Mouse (Mus musculus) layer of hippocampus, postnatal 36 days (tissue): ENCODE results near the gene Man2a2. TPM values are rescaled to one million over a fixed set of nuclear protein-coding genes. Genes with fewer than 3 reads are reported as not detected.

ENCODE experiments used
- DNase-seq, 2 experiments: peaks; one replicate each; pipeline ENCODE4 v3.0.0; 2022
- total RNA-seq, 2 experiments: library from RNA; stranded (reverse); gene quantifications; 2 replicates each; pipeline ENCODE4 v1.2.3; 2021

The Man2a2 gene
- total RNA-seq: 100 to 1,000 TPM; 144 to 156 TPM

DNA sequence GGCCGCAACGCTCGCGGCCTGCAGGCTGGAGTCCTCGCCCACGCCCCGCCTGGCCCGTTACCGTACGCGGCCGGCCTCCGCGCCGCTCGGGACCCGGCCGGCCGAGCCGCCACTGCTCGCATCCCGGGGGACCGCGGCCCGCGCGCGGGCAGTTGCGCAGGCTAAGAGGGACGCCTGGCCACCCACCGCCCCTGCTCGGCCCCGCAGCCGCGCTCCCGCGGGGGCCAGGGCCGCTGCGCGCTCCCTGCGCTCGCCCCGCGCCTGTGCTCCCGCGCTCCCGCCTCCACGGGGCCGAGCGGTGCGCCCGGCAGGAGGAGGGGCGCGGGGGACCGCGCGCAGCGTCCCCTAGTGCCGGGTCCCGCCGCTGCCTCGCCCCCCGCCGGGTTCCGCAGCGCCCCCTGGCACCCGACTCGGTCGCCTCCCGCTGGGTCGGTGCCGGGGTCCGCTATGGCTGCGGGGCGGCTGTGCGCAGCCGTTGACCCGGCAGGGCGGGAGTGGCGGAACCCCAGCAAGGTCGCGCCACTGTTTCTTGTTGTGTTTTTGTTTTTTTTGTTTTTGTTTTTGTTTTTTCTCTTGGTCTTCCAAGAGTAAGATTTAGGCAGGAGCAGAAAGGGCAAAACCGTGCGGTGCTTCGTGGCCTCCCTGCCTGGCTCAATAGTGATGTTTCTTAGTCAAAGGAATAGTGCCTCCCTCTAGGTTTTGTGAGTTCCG, at the start of gene Man2a2:
Man2a2 (minus strand) TSS at position 335 of the 711 bp plus-strand sequence.
- DNase-seq: peak; percentile 83 to 84

DNA sequence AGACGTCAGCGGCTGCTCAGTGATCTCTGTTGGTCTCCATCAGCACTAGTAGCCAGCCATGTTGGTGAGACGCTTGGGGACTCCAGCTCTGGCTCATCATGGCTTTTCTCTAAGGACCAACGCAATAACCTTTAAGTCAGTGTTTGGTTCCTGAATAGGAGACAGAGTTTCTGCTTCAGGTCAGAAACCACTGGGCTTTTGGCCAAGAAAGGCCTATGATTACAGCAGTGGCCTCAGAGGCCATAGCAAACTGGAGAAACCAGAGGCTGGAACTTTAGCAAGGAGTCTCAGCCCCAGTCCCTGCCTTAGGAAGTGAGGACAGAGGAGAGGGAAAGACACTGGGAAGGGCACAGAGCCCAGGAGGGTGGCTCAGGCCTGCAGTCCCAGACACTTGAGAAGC, 49.4 kb upstream of the Man2a2 start:
- no peak for DNase-seq

DNA sequence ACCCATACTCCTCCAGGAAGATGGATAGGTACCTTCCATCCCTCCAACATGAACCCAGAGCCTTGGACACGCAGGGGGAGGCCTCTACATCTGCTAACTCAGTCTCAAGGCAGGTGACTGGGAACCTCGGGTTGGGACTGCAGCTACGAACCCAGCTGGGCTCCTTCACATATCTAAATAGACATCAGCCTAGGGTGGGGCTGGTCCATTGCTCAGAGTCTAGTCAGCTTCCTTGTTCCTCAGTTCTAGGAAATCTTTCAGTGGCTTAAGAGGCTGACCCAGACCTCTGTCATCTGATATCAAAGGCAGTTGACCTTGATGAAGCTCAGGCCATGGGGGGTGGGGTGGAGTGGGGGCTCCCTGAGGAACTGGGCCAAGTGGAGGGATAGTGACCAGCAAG, 48.1 kb upstream of the Man2a2 start:
- DNase-seq: no peak

DNA sequence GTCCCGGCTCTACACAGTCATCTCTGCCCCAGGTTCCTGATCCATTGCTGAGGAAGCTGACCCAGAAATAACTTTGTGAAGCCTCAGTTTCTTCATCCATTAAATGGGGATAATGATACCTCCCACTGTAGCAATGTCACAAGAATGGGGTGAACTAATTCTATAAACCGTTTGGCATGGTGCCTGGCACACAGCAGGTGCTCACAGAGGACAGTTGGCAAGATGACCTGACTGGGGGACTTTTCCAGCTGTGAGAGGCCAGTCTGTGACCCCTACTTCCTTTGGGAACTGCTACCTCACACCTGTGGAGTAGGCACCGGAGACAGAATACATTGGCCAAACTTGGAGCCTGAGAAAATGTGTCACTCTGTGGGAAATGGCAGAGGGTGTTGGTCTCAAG, 46.9 kb upstream of the Man2a2 start:
- DNase-seq: no peak

DNA sequence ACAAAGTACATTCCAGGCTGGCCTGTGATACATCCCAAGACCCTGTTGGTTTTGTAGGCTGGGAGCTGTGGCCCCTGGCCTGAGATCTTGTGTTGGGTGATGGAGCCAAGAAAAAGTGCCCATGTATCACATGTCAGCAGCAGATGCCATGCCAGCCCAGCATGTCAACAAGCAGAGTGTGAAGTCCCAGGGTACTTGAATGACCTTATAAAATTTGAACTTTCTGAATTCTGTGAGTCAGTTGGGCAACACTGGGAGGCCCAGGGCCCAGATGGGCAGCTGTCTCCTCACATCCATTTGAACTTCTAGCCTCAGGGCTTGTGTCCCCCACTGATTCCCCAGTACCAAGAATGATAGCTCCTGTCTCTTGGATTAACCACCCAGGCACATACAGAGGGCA, 46.4 kb upstream of the Man2a2 start:
- DNase-seq: no peak

DNA sequence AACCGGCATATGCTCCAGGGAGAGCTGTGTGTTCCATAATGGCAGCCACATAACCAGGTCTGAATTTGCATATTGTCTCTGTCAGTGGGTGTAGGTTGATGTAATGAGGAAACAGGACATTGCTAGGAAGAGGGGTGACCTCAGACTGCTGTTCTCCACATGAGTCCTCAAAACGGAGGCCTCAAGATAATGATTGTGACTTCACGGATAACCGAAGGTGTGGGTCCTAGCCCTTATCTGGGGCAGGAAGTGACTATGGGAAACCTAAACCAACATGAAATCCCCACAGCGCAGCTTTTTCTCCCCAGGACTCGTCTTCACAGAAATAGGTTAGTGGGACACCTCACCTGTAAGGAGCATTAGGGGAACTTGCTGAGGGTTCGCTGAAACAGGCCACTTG, 45.8 kb upstream of the Man2a2 start:
- DNase-seq: no peak

DNA sequence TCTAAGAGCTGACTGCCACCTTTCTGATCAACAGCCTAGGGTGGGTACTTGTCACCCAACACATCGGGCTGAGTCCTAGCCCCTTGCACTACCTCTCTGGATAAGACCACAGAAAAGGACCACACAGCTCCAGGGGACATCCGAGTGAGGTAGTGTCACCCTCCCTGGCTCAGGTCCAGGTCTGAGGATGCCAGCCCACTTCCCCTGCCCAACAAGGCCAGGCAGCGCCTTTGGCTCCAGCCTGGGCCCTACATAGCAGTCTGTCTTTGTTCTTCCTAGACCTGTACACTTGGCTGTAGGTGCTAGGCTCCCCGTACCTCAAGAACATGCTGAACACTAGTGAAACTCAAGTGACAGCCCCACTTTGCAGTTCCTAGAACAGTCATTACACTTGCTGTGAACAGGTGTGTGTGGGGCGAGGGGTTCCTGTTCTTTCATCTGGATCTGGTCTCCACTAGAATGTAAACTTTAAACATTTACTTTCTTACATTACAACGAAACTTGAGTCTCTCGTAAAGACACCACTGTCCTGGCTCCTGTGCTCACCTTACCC, 43.2 kb upstream of the Man2a2 start:
- no peak for DNase-seq

DNA sequence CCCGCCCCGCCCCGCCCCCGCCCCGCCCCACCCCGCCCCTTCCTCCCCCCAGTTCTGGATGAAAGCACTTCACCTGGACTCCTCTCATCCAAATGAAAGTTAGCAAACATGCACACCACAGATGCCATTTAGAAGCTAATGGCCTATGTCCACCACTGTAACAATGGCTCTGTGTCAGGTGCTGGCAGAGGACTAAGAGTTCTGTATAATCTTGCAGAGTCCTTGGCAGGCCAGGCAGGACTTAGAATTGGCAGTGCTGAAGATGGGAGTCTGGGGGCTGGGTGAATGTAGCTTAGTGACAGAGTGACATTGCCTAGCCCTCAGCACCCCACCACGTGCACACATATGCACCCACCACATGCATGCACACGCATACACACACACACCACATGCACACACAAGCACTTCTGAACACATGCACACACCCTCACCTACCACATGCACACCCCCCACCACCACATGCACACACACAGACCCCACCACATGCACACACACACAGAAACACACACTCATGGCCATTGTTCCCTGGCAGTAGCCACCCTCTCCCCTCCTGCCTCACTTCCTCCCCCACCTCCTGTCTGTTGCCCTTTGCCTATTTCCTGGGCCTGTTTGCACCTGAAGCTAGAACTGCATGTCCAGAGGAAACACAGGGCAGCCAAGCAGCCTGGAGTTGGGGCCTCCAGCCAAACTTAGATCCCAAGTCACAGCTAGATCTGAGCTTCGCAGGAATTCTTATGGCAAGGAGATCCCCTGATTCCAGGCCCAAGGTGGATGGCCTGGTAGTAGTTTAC, 42.5 kb upstream of the Man2a2 start:
- DNase-seq: no peak

DNA sequence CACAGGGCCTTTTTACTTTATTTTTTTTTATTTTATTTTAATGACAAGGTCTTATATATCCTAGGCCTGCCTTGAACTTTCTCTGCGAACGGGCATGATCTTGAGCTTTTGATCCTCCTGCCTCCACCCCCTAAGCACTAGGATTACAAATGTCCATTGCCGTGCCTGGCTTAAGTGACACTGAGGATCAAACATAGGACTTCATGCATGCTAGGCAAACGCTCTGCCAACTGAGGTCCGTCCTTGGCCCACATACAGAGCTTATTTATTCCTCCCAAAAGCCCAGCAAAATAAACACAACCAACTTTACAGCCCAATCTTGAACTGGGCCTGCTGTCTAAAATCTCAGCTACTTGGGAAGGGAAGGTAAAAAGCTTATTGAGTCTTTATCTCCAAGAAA, 41.6 kb upstream of the Man2a2 start:
- DNase-seq: no peak

DNA sequence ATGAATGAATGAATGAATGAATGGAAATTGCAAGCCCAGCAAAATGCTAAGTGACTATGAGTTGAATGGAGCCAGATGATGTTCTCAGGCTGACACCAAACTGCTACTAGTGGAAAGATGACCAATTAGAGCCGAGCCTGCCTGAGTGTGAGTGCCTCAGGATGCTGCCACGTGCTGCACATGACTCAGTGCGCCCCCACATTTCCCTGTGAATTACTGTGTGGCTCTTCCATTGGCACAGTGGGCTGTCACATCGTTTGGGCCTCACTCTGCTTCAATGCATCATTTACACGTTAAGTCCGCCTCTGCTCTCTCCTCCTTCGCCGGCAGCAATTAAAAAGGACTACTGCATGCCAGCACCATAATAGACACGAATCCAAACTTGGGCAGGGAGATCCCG, 41.1 kb upstream of the Man2a2 start:
- DNase-seq: peak; percentile 40 to 48

DNA sequence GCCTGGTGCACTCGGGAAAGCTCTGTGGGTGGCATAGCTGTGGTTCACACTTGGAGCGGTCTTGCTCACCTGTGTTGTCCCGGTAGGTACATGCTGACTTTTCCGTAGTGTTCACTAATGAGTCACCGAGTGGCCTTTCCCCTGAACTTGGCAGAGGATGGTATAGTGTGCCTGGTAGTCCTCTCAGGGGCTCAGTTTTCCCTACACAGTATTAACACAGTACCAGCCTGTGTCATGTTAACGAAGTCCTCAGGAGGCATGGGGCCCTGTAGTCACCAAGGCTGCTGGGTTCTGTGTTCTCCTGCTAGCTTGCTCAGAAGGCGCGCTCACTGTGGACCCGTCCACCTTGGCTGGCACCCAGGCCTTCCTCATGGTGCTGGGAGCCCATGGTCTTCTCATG, 39.2 kb upstream of the Man2a2 start:
- no peak for DNase-seq

DNA sequence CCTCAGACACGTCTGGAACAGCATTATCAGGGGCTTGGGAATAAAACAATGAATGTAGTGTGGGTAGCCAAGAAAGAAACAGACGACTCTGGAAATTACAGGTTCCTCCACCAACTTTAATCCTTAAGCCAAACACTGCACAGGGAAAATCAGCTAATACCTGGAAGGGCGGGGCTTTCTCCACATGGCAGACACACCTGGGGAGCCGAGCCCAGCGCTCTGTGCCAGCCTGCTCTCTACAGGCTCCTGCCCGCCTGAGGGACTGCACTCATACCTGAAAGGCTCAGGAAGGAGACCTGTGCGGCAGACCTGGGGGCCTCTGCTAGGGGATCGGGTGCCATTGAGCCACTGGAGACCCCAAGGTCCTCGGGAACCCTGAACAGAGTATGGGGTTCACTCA, 36.5 kb upstream of the Man2a2 start:
- no peak for DNase-seq

DNA sequence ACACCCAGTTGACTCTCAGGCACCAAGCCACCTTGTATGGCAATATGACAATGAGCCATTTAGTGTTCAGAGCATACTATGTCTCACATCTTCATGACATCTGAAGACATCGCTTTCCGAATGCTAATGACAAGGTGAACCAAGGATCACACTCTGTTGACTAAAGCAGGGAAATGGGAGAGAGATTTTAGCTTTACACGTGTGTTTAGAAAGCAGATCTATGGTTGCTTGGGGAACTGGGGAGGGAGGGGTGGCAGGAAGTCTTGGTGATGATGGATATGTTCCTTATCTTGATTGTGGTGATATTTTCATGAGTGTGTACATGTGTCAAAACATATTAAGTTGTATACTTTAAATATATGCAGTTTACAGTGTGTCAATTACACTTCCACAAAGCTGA, 35.0 kb upstream of the Man2a2 start:
- no peak for DNase-seq

DNA sequence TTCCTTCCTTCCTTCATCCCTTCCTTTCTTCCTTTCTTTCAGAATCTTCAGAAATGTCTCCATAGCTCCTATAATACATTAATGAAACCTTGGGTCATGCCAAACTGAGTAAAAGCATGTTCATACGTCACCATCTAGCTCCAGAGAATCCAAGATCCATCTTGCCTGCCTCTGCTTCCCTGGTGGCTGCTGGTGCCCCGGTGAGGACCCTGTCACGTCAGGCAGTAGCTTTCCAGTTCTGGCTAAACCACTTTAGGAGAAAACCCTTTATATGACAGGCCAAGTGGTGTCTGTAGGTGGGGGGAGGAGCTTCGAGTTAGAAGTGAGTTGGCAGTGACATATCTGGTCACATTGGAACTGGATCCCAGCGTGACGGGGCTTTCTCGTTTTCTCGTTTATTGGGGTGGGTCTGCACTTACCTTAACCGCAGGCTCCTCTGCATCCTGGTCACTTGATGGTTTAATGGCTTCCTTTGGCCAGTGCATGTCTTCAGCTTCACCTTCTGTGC, 34.1 kb upstream of the Man2a2 start, which contains the start of gene Furin:
Furin (minus strand) TSS at position 249 of the 508 bp plus-strand sequence.
- no peak for DNase-seq

DNA sequence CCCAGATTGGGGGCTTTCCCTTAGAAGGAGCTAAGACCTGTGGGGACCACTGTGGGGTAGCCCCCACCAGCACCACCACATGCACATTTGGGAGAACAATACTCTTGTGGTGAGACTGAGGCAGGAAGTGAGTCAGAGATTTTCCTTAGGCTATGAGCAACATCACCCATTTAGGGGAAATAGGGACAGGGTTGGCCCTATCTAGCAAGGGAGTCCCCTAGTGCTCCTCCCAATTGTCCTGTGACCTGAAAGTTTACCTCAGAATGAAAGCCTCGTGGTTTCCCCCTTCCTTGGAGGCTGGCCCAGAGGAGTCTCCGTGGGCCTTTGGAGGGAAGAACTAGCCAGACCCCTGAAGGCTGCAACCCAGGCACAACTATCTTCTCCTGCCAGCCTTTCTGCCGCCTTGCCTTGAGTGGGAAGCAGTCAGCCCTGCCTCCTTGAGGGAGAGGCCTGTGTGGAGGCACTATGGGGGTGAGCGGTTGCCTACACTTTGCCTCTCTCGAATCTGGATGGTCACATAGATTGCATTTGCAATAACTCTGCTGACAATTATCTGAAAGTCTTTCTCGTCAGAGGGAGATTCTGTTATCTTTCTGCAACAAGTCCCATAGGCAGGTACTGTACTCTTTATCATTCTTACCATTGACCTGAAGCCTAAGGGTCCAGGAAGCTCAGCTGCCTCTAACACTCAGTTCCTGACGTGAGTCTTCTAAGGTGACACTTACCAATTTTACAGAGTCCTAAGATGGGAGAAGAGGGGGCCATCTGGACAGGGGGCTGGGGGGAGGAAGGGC, 33.1 kb upstream of the Man2a2 start:
- DNase-seq: no peak

DNA sequence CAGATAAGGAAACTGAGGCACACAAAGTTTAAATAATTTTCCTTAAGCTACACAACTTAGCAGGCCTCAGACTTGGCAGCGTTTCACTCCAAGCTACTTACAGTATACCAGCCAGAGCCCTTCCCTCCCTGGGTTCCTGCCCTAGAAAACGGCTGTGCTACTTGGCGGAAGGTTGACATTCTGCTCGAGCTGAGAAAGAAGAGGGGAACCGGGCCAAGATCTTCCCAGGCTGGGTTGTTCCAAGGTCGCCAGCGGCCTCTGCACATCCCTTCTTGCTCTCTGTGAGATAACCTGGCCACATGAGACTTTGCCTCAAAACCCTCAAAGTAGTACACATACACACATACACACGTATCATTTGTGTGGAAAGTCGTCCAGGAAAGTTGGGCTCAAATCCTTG, 32.4 kb upstream of the Man2a2 start:
- DNase-seq: peak in 1 of 2 experiments; percentile 41

DNA sequence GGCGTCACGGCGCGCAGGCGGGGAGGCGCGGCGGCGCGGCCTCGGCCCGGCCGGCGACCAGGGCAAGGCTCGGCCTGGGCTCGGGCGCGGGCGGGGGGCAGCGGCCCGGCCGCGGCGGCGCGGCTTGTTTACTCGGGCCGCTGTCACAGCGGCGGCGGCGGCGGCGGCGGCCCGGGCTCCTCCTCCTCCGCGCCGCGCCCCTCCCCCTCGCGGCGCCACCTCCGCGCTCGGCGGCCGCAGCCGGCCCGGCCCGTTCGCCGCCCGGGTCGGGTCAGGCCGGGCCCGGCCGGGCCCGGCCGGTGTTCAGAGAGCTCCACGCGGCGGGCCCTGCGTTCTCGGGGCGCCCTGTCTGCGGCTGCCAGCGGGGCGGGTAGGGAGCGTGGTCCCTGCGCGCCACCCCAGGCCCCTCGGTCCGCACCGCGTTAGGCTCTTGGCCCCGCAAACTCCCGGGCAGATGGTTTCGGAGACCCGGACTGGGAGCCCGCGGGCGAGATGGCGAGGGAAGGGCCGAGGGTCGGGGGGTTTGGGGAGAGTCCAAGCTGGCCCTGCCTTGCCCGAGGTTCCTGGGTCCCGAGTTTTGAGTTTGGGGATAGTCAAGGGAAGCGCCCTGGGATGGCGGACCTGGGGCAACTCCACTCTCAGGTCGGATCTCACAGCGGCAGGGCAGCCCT, 31.6 kb upstream of the Man2a2 start:
- peak in 1 of 2 experiments; percentile 40 for DNase-seq

DNA sequence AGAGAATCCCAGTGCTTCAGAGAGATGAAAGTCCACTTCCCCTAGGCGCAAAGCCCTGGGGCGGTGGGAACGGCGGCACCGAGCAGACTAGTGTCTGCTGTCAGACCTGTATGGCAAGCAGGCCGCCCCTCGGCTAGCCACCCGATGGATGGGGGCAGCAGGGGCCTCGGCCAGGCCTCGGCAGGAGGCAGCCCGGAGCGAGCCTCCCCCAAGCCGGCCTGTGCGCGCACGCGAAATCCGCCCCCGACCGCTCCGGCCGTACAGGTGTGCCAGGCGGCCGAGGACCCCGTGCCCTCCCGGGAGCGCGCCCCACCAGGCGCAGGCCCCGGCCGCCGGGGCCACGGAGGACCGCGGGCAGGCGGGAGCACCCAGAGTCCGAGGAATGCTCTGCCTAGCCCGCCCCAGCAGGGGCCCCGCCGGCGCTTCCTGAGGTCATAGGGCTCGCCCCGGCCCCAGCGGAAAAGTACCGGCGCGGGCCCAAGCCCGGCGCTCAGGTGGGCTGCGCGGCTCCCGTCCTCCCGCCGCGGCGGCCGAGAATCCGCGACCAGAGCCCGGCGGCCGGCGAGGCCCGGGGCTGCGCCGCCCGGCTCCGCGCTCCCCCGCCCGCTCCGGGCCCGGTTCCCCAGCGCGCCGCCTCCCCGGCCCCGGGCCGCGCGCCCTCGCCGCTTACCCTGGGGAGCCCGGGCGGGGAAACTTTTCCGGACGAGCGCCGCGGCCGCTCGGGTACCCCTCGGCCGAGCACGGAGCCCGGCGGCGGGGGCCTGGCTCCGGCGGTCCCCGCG, 30.9 kb upstream of the Man2a2 start:
- DNase-seq: no peak

DNA sequence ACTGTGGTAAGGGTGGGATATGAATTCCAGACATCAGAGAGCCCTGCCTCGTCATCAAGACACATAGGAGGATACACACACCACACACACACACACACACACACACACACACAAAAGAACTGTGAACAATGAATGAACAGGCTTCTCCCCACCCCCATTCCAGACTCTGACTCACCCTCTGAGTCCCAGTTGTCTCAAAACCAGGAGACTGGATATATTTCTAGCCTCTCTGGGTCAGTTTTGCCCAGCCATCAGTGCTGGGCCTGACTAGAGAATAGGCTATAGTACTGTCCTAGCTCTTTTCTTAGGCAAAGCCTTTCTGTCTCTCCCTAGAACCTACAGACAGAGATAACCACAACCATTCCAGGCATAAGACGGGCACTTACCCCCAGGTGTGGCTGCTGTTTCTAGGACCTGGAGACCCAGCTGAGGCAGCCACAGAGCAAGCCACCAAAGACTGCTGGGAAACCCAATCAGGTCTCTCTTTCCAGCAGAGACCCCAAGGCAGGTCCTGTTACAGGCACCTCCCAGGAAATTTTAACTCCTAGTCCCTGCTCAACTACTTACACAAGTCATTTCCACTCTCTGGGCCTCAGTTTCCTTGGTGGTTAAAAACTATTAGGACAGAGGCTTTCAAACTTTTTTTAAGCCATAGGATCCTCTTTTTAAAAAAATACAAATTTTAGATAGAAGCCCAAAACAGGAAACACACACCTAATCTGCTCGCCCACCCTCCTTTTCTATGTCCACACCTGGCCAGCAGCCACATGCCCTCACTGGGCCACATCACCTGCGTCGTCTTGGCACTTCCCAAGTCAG, 30.1 kb upstream of the Man2a2 start:
- DNase-seq: no peak

DNA sequence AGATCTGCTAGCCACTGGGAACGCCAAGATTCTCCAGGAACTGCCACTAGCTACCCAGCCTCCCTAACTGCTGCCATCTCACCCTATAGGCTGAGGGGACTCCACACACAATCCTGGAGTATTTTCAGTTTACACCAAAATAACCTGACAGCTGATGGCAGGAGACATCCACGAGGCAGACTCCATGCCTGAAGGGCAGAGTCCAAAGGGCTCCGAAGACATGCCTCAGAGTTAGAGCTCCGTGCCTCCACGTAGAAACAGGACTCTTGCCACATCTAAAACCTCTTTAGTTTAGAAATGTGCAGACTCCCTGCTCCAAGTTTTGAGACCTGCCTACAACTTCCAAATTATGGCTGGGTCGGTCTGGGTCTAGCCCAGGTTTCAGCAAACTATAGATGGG, 29.4 kb upstream of the Man2a2 start:
- DNase-seq: no peak
